Mouse (Mus musculus): Measurements from ENCODE around the gene Creb3l2.
"Not testable (repeated sequence)": the region's sequence is repeated elsewhere in the genome, so short reads cannot be mapped to it uniquely, and the experiment has no call there.

Creb3l2 gene

DNA sequence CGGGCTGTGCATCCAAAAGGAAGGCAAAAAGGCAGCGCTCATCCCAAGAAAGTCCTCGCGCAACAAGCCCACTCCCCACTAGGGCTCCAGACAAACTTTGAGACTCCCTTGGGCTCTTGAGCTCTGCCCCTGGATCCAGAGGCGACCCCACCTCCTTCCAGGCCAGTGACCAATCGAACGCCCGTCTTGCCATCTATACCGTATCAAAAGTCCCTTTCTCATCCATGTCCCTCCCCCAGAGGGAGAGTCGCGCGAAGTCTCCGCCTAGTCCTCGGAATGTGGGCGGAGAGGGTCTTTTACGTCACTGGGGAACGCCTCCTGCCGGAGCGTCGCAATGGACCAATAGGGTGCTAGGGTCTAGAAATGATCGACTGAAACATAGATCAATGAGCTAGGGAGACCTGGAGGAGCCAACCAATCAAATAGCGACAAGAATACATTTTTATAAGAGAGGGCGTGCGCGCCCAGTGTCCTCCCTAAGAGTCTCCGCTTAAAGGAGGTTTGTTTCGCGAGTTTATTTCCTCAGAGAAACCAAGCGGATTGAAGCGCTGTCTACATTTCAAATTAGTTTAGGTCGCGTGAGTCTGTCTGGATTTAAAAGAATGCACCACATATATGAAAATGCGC lies at the start of gene Creb3l2:
Gene Creb3l2 (minus strand): TSS at position 106 of the 627 bp plus-strand sequence.
- peak; percentile 100 for DNase-seq (ENCODE audit: low read depth)

DNA sequence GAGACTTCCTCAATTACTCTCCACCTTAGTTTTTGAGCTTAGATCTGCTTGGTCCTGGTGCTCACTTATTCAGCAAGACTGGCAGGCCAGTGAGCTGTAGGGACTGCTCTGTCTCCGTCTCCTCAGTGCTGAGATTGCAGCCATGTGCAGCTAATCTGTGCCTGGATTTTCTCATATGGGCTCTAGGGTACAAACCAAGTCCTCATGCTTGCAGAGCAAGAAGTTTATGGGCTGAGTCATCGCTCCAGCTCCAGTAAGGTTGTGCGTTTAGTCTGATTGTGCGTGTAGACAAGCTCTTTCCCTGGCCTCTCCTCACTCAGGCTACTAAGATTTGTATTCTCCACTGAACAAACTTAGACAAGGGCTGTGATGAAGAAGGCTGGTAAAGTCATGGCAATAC lies 44.6 kb upstream of the Creb3l2 start:
- no peak for DNase-seq (ENCODE audit: low read depth)

DNA sequence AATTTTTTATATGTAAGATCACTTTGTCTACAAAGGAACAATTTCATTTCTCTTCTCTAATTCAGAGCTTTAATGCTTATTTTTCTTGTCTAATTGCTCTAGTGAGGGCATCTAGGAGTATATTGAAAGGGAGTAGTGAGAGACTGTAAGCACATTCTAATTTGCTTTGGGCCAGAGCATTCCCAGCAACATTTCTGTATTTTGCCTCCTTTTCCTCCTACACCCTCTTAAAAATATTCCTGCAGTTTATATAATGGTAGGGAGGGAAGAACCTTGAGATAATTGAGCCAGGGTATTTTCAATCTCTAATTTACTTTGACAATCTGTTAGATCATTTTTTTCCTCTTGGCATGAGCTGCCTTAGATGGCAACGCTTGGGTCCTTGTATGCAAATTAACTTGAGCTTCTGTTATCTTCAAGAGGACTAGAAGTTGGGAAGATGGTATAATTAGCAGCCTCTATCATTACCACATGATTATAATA lies 42.7 kb upstream of the Creb3l2 start:
- no peak for DNase-seq (ENCODE audit: low read depth)

DNA sequence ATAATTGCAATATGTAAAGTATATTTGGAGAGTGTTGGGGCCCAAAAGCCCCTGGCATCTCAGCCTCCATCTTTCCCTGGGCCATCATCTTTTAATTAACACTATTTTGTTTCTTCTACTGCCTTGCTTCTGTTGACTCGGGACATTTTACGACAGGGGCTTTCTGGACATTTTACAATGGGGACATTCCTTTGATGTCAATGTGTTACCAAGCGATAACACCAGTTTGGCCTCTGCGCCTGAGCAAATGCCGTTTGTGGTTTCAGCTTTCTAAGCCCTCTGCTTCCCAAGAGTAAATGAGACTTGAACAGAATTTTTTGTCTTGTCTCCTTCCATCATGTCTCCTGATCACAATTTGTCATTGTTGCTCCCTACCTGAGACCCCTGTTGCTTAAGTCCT lies 41.3 kb upstream of the Creb3l2 start:
- DNase-seq (ENCODE audit: low read depth) = no peak

DNA sequence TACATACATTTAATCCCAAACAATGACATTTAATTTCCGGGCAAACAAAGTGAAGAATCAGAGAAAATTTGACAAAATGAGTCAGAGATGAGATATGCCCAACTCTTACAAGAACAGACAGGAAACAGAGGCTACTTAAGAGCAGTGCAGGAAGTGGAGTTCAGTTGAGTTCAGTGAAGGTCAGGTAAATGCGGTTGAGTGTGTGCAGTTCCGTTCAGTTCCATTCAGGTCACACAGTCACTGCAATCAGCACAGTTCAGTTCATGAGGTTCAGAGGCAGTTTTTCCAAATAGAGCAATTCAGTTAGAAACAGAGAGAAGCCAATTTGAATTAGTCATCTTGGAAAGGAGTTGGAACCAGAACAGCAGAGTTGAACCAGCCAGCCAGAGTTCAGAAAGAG lies 39.2 kb upstream of the Creb3l2 start:
- DNase-seq (ENCODE audit: low read depth) = peak; percentile 64

DNA sequence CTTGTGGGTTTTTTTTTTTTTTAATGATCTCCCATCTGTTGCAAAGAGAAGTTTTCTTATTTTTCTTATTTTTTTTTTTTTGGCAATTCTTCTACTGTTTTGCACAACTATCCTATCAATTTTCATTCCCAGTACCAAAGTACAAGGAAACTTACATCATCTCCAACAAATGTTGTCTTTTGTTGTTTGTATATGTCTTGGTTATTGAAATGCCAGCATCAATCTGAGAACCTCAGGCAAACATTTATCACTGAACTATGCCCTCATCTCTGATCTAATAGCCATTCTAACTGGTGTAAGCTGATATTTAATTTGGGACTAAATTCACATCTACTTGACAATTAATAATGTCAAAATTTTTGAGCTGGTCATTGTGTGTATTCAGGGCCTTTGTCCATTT lies 38.1 kb upstream of the Creb3l2 start:
- DNase-seq (ENCODE audit: low read depth) = no peak

DNA sequence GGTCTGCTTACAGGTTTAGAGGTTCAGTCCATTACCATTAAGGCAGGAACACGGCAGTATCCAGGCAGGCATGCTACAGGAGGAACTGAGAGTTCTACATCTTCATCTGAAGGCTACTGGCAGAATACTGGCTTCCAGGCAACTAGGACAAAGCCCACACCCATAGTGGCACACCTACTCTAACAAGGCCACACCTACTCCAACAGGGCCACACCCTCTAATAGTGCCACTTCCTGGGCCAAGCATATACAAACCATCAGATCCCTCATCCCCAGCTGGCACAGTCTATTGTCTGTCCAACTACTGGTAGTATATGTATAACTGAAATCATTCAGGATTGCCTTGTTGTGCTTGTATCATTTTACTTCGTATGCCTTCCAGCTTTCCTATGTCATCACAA lies 36.5 kb upstream of the Creb3l2 start:
- DNase-seq (ENCODE audit: low read depth) = no peak

DNA sequence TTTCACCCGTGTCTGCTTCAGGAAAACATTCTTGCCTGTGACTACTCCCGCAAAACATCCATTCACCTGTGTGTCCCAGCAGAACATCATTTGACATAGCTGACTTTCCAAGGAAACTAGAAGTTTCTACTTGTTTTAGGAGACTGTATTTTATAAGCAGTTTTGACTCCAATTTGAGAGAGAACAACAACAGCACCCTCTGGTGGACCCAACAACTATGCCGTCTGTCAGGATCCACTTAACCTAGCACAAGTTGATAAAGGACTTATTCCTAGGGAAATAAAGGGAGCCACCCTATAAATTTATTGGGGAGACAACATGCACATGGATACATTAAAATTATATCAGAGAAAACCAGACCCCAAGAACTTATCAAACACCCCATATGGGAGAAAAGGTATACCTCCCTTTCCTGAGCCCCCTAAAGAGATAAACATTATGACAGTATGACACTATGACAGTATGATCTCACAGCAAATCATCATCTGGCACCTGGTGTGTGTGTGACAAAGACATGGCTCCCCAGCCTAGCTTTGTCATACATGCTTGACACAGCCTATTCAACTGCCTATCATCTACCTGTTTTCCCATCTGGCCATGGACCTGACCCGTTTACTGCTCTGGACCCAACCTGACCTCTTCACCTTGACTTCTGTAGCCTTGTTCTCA lies 31.9 kb upstream of the Creb3l2 start:
- peak; percentile 66 for DNase-seq (ENCODE audit: low read depth)

DNA sequence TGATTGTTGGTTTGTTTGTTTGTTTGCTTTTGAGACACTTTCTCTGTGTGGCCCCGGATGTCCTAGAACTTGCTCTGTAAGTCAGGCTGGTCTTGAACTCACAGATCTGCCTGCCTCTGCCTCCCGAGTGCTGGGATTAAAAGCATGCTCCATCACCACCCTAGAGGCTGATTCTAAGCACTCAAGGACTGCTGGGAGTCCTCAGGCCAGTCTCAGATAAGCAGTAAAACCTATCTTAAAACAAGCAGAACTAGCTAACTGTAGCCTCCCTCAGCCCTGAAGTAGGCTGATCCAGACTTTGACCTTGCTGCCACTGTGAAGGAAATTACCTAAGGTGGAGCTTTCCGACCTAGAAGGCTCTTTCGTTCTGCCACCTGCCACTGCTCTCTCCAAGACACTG lies 28.3 kb upstream of the Creb3l2 start:
- DNase-seq (ENCODE audit: low read depth) = no peak

DNA sequence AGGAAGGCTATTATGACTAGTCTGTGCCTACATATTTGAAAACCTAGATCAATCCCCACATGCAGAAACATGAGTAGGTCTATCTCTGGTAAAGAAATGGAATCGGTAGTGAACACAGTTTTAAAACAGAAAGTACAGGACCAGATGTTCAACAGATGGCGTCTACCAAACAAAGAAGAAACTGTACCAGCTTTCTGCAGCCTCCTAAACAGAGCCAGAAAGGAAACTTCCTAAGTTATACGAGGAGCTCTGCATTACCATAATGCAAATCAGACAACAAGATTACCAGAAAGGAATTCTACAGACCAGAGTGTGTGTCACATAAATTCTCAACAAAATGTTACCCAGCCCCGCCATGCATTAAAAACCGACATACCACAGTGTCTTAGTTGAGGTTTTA lies 23.9 kb upstream of the Creb3l2 start:
- no peak for DNase-seq (ENCODE audit: low read depth)

DNA sequence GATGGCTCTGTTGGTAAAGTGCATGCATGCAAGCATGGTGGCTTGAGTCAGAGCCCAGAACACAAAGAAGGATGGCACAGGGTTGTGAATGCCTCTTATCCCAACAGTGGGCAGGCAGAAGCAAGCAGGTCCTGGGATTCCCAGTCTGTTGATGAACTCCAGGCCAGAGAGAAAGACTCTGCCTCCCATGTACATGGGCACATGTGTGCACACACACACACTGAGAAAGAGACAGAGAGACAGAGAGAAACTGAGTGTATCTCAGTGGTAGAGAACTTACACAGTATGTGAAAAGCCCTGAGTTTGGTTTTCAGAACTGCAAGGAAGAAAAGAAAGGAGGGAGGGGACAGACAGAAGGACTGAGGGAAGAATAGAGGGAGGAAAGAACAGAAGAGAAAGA lies 23.4 kb upstream of the Creb3l2 start:
- peak; percentile 26 for DNase-seq (ENCODE audit: low read depth)

DNA sequence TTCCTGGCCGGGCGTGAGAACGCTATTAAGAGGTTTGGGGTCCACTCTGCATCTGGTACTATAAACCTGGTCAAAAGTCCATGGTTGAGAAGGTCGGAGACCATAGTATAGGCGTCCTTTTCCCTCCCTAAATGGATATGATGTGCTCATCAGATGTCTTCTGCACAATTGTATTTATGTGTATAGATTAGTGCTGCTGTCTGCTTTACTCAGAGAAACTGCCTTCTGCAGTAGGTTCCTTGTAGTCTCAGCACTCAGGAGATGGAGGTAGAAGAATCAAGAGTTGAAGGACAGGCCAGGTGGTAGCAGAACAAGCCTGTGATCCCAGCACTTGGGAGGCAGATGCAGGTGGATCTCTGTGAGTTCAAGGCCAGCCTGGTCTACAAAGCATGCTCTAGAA lies 22.6 kb upstream of the Creb3l2 start:
- peak; percentile 71 for DNase-seq (ENCODE audit: low read depth)

DNA sequence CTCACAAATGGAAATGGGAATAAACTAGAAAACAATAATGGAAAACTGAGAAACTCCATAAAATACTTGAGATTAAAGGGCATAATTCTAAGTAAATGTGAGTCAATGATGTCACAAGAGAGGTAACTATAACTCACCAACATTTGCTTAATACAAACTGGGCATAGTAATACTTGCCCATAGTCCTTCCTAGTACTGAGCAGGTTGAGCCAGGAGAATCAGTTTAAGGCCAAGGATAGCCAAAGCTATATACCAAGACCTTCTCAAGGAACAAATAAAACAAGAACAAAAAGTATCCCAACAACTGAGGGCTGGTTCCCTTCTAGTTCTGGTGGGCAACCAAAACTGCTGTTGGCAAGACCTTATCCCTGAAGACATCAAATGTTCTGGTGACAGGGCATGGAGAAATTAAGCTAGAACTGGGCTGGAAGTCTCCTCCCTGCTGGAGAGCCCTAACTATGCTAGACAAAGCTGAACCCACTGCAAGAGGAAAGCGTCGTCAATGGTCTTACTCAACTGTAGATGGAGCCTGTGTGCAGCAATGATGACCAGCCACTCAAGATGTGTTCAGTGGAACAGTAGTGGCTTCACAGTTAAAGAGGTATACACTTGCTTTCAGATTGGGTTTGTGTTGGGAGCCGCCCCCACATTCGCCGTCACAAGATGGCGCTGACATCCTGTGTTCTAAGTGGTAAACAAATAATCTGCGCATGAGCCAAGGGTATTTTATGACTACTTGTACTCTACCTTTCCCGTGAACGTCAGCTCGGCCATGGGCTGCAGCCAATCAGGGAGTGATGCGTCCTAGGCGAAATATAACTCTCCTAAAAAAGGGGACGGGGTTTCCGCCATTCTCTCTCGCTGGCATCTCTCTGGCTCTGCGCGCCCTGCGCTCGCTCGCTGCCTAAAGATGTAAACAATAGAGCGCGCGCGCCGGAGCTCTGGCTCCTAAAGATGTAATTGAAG lies 21.9 kb upstream of the Creb3l2 start:
- DNase-seq (ENCODE audit: low read depth) = peak; percentile 92

DNA sequence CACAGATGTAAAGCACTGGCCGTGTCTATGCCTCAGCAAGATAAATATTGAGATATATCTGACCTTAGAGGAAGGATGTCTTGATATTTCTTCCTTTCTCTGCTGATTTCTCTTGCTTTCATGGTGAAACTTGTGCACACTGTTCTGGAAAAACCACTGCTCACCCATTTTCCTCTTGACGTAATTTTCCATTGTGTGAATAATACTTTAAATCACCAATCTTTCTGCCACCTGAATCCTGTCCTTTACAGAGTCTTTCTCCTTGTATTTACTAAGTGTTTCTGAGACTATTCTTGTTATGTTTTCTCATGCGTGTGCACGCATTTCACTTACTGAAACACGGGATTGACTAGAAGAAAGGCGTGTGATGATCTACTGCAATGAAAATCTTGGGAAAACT lies 18.7 kb upstream of the Creb3l2 start:
- no peak for DNase-seq (ENCODE audit: low read depth)

DNA sequence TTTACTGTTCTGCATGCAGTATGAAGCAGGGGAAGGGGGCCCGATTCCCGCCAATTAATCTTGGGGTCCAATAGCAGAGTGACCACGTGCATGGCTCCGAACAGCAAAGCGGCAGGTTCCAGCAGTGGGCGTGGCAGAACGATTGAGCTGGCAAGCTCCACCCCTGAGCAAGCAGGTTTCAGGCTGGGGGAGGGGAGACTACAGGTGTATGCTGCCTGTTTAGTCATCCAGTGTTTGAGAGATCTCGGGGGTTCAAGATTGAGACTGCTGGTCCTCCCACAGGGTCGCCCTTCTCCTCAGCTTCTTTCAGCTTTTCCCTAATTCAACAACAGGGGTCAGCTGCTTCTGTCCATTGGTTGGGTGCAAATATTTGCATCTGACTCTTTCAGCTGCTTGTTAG lies 17.7 kb upstream of the Creb3l2 start:
- DNase-seq (ENCODE audit: low read depth) = not testable (repeated sequence)

DNA sequence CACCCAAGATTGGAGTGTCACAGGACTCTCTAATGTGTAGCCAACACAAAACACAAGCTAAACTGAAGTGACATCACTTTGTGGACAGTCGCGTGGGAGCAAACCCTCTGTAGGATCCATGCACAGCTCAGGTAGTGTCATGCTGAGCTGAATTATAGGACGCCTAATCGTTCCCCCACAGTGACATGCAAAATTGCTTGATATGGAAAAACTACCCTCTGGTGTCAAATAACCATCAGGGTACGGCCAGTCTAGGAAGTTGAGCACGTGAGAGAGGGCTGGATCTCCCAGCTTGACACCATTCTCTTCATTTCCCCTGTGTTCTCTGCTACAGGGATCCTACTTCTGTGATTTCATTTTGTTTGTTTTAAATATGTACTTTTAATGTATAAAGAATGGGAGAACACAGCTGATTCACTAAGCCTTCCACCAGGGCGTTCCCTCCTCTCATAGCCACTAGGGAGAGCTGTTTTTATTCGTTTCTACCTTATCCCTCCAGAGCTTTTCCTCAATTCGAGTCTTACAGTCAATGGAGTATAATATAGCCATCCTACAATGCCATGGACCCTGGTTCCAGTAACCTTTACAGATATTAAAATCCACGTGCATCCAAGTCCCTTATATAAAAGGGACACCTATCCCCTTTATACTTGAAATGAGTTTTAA lies 16.2 kb upstream of the Creb3l2 start:
- DNase-seq (ENCODE audit: low read depth) = peak; percentile 18

DNA sequence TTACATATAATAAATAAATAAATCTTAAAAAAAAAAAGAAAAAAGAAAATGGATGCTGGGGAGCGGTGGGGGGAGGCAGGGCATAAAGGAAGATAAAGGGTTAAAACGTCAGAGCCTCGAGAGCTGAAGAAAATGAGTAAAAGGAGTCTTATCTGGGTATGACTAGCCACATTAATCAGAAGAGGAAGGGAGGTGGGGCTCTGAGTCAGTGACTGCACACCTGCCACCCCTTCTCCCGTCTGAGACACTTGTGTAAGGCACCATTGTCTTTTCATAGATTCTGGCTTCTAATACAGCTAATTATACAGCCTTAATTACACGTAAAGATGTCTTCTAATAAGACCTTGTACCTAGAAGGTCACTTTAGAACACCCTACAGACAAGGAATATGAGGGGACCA lies 13.6 kb upstream of the Creb3l2 start:
- DNase-seq (ENCODE audit: low read depth) = peak; percentile 21

DNA sequence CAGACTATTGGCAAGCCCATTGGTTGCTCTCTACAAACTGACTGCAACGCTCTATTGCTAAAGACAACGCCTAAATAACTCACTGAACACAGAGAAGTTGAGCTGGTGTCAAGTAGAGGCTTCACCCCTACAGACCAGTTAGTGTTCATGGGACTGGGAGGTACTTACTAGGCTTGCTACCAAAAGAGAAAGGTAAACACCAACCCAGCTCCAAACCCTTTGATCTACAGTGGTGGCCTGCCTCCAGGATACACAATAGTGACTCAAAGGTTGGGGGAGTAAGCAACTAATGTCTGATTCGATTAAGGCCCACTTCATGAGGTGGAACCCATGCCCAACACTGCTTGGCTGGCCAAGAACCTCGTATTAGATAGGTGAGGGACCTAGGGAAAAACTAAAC lies 11.1 kb upstream of the Creb3l2 start:
- no peak for DNase-seq (ENCODE audit: low read depth)

DNA sequence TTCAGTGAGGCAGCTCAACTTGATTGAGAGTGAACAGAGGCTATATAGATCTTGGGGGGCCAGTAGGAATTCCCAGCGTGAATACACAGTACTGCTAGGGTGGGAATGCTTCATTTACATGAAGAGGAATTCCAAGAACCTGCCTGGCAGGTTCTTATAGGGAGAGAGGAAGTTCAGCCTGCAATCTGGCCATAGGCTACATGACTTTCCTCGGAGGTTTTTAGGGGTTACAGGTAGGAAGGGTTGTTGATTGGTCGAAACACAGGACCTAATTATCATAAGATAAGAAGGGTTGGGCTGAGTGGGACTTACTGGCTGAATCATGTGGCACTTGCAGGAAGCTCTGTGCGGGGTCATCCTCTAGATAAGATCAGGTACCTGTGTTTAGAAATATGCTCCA lies 9.7 kb upstream of the Creb3l2 start:
- no peak for DNase-seq (ENCODE audit: low read depth)

DNA sequence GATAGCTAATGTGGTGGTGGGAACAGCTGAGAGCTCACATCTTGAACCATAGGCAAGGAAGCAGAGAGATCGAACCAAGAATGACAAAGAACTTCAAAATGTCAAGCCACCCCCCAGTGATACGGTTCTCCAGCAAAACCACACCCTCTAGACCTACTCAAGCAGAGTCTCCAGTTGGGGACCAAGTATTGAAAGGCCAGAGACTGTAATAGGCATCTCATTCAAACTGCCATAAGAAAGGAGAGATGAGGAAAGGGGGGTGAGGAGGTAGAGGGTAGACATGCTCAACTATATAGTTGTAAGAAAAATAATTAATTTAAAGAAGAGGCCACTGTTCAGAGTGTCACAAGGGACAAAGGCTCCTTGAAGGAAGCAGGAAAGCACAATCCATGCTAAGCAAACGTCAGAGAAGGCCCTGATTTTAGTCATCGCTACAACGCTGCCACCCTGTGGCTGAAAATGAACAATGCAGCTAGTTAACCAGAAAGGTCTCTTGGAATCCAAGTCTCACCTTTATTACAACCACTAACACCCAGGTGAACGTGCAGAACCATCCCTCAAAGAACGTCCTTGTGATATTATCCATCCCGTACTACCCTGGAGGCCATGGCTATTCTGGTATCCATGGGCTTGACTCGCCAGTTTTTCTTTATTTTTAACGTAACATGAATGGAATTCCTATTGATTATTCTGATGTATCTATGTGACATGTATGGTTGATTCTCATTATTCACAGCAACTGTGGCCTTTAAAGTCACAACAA lies 5.9 kb upstream of the Creb3l2 start:
- DNase-seq (ENCODE audit: low read depth) = peak; percentile 87

DNA sequence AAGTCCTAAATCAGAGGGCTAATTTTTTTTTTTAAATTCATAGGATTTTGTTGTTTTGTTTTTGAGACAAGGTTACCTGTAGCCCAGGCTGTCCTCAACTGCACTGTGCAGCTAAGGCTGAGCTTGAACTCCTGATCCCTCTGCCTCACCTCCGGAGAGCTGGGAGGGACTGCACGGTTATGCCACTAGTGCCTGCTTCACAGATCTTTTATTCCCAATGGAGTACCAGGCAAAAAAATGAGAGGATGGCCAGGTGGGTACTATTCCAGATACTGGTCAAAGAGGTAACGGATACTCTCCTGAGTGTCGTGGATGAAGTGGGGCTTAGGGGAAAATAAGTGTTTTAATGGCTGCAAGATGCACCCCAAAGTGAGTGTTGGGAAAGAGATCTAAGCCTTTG lies 835 bp upstream of the Creb3l2 start:
- no peak for DNase-seq (ENCODE audit: low read depth)

Data from naive thymus-derived CD4-positive, alpha-beta T cell, adult 2 months (primary cell).